Mouse (Mus musculus): ENCODE data around the gene Ascc1.

Ascc1 gene

GRCm38 (mm10) chr10:60077736-60078560 lies 75.3 kb downstream of the Ascc1 start:
- no peak for DNase-seq (ENCODE audit: low read depth, low spot score)

GRCm38 (mm10) chr10:60078561-60078917 lies 75.9 kb downstream of the Ascc1 start:
- no peak for DNase-seq (ENCODE audit: low read depth, low spot score)

- no peak for DNase-seq (ENCODE audit: low read depth, low spot score)
Measured at GRCm38 (mm10) chr10:60080171-60080570, 77.6 kb downstream of the Ascc1 start.

GRCm38 (mm10) chr10:60080601-60080981 lies 78.0 kb downstream of the Ascc1 start:
- DNase-seq (ENCODE audit: low read depth, low spot score): no peak

DNA sequence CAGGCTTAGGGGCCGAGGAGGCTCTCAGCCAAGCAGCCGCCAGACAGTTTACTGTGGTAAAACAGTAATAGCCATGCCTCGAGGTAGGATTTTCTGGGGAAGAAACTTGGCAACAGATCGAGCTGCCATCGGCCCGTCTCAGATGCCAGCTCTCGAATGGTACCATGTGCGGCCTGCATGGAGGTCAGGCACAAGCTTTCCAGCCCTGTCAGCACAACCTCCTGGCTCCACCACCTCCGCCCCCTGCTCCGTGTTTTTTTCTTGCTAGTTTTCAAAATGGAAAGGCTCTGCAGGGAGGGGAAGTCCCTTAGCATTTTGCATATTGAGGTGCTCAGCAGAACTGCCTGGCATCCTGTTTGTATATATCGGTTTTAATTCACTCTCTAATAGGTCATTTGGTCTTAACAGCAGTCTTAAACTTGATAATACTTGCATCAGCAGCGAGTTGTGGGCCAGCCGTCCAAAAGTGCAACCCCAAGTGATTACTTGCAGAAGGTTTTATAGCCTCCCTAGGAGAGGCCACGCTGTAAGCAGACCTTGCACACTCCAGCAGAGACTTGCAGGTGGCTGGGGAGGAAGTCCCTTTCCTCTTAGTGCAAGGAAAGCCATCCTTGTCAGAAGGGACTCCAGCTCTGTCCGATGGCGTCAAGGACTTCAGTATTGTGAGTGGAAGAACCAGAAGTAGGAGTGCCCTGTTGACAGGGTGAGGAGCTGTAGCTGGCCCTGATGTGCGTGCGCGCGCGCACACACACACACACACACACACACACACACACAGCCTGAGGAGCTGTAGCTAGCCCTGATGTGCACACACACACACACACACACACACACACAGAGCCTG lies 78.6 kb downstream of the Ascc1 start:
- DNase-seq (ENCODE audit: low read depth, low spot score): no peak

GRCm38 (mm10) chr10:60081905-60082304 lies 79.3 kb downstream of the Ascc1 start:
- DNase-seq (ENCODE audit: low read depth, low spot score): no peak

DNA sequence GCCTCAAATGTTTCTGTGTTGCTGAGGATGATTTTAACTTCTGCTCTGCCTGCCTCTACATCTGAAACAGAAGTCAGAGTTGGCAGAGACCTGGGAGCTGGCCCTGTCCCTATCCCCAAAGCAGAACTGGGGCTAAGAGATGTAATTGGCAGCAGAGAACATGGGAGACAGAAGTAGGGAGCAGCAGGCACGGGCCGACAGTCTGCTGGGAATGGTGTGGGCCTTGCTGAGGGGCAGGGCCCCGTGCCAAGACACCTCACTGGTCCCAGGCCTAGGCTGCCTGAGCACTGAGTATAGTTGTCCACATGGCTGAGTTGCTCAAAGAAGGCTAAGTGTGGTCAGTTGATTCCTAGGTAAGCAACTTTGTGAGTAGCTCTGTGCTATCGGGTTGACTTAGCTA lies 81.5 kb downstream of the Ascc1 start:
- DNase-seq (ENCODE audit: low read depth, low spot score): no peak

- DNase-seq (ENCODE audit: low read depth, low spot score): no peak
Measured at GRCm38 (mm10) chr10:60092311-60092710, 89.7 kb downstream of the Ascc1 start.

DNA sequence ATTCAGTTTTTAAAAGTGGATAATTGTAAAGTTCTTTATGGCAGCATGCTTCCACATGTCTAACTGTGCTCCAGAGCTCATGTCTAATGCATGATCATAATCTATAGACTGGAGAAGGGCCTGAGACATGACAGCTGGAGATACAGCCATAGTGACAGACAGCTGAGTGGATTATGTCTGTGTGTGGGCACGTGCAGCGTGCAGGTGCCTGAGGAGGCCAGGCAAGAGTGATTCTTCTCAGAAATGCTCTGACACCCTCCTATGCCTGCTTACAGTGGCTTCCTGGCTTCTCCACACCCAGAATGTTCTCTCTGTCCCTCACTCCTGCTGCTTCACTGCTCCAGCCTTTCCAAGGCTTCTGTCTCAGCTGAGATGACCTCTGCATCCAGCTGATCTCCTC lies 91.1 kb downstream of the Ascc1 start:
- no peak for DNase-seq (ENCODE audit: low read depth, low spot score)

GRCm38 (mm10) chr10:60095558-60095957 lies 93.0 kb downstream of the Ascc1 start:
- DNase-seq (ENCODE audit: low read depth, low spot score): no peak

DNA sequence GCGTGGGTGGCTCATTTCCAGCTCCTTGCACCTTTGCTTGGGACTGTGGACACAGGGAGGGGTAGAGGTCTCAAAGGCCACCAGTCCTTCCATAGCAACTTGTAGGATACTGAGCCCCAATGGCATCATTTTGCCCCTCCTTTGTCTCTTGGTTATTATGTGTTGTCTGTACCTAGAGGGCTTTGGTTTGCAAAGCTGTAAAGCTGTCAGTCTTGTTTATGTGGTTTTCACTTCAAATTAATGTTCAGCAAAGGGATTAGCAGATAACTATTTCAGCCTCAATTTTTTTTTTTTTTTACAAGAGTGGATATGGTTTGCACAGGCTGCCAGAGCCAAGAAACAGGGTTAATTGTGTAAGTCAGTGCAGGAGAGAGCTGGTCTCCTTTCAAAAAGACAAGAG lies 93.7 kb downstream of the Ascc1 start:
- no peak for DNase-seq (ENCODE audit: low read depth, low spot score)

- DNase-seq (ENCODE audit: low read depth, low spot score): no peak
Measured at GRCm38 (mm10) chr10:60097146-60097545, 94.5 kb downstream of the Ascc1 start.

- no peak for DNase-seq (ENCODE audit: low read depth, low spot score)
Measured at GRCm38 (mm10) chr10:60097774-60098173, 95.2 kb downstream of the Ascc1 start.

GRCm38 (mm10) chr10:60105391-60106145 lies 103.0 kb downstream of the Ascc1 start:
- DNase-seq (ENCODE audit: low read depth, low spot score): no peak

DNA sequence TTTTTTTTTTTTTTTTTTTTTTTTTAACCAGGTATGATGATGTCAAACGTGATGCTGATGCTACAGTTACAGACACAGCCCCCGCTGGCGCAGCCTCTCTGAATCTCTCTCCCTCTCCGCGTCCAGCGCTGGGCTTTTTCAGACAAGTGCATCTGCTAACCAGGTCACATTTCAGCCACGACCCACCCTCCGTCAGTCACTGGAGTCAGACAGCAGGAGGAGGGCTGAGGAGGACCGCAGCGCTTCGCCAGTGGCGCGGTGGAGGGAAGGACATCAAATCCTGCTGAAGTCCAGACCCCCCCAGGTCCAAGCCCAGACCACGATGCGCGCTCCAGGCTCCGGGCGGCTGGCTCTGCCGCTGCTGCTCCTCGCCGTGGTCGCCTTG lies 103.5 kb downstream of the Ascc1 start, which contains the start of gene Spock2:
Gene Spock2 (plus strand): TSS at position 74 of the 385 bp plus-strand sequence.
- DNase-seq (ENCODE audit: low read depth, low spot score): no peak

GRCm38 (mm10) chr10:60106531-60107186 lies 104.1 kb downstream of the Ascc1 start:
- no peak for DNase-seq (ENCODE audit: low read depth, low spot score)

- no peak for DNase-seq (ENCODE audit: low read depth, low spot score)
Measured at GRCm38 (mm10) chr10:60107448-60107847, 104.8 kb downstream of the Ascc1 start.

- no peak for DNase-seq (ENCODE audit: low read depth, low spot score)
Measured at GRCm38 (mm10) chr10:60108321-60109111, 105.9 kb downstream of the Ascc1 start.

DNA sequence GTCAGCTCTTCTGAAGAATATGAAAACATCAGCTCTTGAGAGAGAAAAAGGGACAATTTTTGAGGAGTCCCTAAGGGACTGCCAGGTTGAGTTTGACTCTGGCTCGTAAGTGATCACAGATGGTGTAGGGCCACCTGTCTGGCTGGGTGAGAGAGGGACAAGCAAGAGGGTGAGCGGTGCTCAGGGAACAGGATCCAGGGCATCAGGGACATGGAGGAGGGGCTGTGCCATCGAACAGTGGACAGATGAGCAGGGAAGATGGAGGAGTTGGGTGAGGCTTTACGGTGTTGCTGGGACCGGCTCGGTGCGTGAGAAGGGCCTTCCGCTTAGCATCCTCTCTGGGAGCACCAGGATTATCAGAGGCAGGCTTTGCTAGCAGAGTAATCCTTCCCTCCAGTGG lies 106.7 kb downstream of the Ascc1 start:
- no peak for DNase-seq (ENCODE audit: low read depth, low spot score)

DNA sequence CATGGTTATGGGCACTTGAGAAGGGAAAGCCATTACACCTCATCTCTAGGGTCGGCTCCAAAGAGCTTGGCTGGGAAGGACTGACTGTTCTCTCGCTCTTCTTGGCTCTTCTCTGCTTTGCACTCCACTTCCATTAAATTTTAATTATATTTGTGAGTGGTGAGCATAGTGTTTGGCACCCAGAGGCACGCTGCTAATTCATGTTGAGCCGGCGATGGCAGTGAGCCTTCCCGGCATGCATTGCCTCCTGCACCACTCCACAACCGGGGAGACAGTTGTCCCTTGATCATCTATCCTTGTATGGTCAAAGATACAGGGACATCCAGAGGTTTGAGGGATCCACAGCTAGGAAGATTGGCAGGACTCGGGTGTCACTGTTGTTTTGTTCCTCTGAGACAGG lies 107.4 kb downstream of the Ascc1 start:
- no peak for DNase-seq (ENCODE audit: low read depth, low spot score)
